Mouse (Mus musculus): ENCODE measurements around the gene Adamts15. TPM values are rescaled to one million over a fixed set of nuclear protein-coding genes. Genes with fewer than 3 reads are reported as not detected.

Adamts15 gene
- total RNA-seq, 2 experiments from 2014 or later: 2.3 to 2.4 TPM

DNA sequence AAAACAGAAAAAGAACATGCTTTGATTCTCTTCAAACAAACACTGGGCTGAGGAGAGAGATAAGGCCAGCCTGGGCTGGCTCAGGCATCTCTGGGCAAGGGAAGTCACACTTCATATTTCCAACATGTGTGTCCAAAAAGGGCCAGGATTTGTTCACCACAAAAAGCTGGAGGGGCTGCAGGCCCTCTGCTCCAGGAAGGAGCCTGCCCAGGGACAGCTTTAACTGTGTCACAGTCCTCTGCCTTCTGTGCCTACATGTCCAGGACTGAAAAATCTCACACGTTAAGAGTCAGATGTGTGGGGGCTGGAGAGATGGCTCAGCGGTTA lies 42.3 kb downstream of the Adamts15 start:
- no peak for DNase-seq

DNA sequence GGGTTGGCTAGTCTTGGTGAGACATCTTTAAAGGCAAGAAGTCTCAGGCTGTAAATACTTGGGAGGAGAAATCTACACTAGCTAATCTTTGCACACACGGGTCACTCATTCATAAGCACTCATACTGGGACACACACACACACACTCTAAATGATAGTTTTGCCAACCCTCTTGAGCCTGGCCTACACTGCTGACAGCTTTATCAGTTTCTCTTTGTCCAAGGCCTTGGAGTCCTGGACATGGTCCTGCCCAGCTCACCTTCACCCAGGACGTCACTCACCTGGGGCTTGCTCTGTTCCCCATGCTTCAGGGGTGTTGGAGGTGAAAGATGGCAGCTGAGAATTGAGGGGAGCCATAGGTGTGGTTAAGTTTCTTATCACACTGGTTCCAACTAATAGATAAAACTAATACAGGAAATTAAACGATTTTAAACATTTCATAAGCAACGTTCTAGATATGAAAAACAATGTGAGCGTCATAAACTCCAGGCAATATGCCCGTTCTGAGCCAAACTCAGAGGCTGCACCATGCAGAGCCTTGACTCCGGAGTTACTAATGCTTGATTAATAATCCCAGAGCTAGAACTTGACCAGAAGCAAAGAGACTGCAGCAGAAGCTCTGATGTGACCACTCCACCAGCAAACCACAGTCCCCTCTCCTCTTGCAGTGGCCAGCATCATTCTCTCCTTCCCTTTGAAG lies 42.9 kb downstream of the Adamts15 start:
- DNase-seq: no peak

DNA sequence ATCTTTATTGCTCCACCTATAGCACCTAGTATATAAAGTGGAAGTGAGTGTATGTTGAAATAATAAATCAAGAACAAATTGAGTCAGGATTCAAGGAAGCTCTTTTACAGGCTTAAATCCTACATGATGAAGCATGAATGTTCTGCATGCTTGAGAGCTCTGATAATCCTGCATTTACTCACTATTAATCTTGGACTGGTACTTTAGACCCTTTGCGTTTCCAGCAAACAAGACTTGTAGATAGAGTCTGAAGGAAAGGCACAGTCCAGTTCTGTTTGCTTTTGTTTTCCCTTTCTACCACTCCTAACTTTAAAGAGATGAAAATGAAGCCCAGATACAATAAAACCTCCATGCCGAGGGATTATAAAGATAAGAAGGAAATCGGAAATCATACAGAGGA lies 45.7 kb downstream of the Adamts15 start:
- no peak for DNase-seq

- DNase-seq: no peak
These were observed 66.4 kb downstream of the Adamts15 start for GRCm38 (mm10) chr9:30855837-30856236.

DNA sequence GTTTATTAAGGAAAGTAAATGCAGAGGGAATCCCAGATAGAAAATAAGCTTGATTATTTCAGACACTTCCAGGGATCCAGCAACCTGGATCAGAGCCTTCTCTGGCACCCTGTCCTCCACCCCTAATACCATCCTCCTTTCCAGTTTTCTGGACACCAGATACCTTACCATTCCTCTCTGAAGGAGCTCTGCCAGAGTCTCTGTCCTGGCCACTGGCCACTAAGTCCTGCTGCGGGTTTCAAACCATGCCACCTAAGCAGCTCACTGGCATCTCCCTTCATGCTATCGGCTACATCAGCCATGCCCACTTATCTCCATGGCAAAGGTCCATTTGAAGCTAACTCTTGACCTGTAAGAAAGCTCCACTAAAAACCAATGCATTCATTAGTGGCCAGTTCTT lies 70.4 kb downstream of the Adamts15 start:
- peak; percentile 62 for DNase-seq

GRCm38 (mm10) chr9:30849951-30850350 lies 72.3 kb downstream of the Adamts15 start:
- DNase-seq: peak; percentile 32

DNA sequence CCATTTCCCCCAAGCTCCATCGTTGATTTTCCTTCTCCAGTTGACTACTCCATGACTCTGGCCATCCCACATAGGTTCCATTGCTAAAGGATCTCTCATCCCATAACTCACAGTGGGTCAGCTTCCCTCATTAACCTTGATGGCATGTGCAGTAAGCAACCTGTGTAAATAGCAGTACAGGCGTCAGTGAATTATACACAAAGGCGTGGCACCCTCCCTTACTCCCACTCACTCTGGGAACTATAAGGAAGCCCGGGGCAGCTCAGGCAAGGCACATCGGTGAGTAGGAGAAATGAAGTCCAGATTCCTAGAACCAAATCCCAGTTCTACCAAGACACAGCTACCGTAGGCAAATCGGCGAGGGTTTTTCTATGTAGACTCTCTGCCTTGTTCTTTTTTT lies 72.8 kb downstream of the Adamts15 start:
- no peak for DNase-seq

Other genes starting within 250 kb of the Adamts15 start
- 10 to 100 TPM in 1 of 2 experiments, 1 to 10 TPM in 1; 7.5 to 11.6 TPM for gene Adamts8, start 20.1 kb upstream of the Adamts15 start, total RNA-seq (2021)
- 10 to 100 TPM; 52.3 to 58.9 TPM for gene Zbtb44, start 108.2 kb upstream of the Adamts15 start, total RNA-seq (2021)
- gene St14, start 209.4 kb upstream of the Adamts15 start, total RNA-seq (2021): under 1 TPM; 0.20 to 0.27 TPM

Data from gastrocnemius, postnatal 25 days (tissue).